Mouse (Mus musculus) hematopoietic stem cell, adult 5-6 weeks (primary cell): ENCODE data around the gene Syt14. TPM values are rescaled to one million over a fixed set of nuclear protein-coding genes. Genes with fewer than 3 reads are reported as not detected.

Source experiments
- ATAC-seq, 2 experiments: fragments of 125-278 bp in 1 of 2; replicated peaks in 1 of 2; 2 replicates each; pipeline ENCODE4 v1.8.0; 2016 to 2017; ENCODE audit warnings: inconsistent platforms in 2 of 2, mild to moderate bottlenecking in 2 of 2, moderate number of reproducible peaks in 2 of 2, low read depth in 1 of 2, moderate TSS enrichment in 1 of 2; ENCODE audit not compliant: low FRiP score in 2 of 2, poor library complexity in 2 of 2, severe bottlenecking in 2 of 2, insufficient read depth in 1 of 2, low TSS enrichment in 1 of 2
- total RNA-seq: library from RNA; stranded (forward); fragments of 172-1452, 232-1000 nt; gene quantifications from 2 replicates; pipeline ENCODE4 v1.2.3, GENCODE M21; 2017

Syt14 gene
- total RNA-seq, 1 experiment from 2014 or later: not detected

DNA sequence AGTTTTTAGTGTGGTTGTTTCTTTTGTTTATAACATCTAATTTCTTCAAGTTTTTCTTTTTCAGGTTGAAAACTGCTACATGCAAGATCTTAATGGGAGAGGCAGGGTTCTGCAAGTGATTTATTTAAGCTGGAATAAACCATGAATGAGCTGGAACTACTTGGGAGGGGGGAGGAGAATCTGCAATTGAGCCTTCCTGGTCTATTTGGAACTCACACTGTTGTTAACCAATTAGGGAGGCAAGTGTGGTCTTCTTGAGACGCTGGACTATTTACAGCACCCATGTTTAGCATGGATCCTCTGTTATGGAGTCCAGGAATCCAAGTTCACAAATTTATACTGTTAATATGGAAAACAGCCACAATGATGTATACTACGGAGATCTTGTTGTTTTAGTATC, 182.1 kb downstream of the Syt14 start:
- no peak for ATAC-seq

DNA sequence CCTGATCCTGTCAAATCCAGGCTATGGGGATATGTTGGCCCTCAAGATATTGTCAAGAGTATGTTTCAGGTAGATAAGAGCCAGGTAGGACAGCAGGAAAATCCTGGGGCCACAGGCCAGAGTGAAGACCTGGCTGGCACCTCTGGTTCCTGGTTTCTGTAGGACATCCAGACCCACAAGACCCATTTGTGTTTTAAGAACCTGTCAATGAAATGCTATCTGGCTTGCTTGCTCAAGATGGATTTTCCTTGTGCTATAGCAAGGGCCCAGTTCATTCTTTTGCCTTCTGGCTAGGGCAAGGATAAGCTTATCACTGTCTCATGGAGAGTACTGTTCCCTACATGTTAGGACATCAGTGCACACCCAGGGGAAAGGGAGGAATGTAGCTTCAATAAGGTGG, 183.5 kb downstream of the Syt14 start:
- ATAC-seq: no peak

DNA sequence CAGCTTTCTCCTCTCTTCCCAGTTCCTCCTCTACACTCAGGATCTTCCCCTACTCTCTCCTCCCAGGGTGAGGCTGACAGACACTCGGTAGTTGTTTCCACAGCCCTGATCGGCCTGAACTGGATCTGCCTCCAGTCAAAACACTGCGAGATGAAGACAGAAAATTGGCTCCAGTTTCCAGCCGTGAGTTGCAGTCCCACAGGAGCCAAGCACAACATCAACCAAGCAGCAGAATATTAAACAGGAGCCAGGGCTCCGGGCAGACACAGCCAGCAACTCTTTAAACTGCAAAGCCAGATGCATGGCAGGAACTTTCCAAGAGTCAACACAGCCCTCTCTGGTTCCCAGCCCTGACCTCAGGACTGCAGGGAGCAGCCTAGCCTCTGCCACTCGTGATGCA, 183.9 kb downstream of the Syt14 start:
- ATAC-seq: no peak

DNA sequence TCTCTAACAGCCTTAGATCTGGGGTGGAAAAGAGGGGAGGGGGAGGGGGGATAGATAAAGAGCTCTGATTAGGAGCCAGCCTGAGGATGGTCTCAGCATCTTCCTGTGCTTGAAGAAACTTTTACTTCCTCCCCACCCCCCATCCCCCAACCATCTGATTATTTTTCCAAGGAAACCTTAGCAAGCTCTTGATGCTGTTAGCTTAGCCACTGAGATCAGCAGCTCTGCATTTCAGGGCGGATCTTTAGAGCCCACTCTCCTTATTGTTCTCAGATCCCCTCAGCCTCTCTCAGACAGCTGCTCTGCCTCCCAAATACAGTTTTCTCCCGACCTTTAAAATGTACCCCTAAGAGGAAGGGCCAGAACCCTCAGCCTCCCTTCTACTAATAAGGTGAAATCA, 184.4 kb downstream of the Syt14 start:
- no peak for ATAC-seq

DNA sequence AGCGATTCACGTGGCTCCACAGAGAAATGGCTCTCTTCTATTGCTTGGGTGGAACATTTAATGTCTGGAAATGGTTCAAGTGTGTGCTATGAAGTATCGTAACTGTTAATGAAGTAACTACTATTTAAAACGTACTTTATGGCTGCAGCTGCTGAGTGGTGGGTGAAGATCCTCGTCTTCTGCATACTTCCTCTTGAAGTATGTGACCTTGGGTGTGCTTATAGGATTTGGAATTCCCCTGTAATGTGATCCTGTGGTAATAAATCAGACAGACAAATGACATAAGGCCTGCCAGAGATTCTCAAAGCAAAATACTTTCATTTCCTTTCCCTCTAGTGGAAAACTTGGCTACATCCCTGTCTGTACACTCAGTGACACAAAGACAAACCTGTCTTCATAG, 186.0 kb downstream of the Syt14 start:
- no peak for ATAC-seq

DNA sequence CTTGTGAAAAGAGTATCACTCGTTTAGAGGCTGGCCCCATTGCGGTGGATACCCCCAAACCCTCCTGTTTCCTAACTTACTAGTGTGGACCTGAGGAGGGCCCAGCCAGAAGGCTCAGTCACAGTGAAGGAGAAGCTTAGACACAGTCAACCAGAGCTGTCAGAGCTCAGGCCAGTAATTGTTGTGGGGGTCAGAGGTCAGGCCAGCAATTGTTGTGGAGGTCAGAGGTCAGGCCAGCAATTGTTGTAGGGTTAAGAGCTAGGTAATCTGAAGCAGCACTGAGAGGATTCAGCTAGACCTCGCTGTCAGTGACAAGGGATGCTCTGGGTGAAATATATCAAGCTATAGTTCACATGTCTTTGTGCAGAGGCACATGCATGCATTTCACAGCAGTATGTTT, 188.3 kb downstream of the Syt14 start:
- ATAC-seq: no peak

Other genes with a start within 250 kb of the Syt14 start
- gene Sertad4, start 180.0 kb downstream of the Syt14 start, total RNA-seq: not detected in 2 replicates
- gene Diexf, start 94.5 kb upstream of the Syt14 start, total RNA-seq: 13.9 and 19.6 TPM in 2 replicates
- gene Irf6, start 117.3 kb upstream of the Syt14 start, total RNA-seq: 12.9 and 14.5 TPM in 2 replicates
- 11.8 and 17.6 TPM in 2 replicates for gene A130010J15Rik, start 132.3 kb upstream of the Syt14 start, total RNA-seq
- gene Traf3ip3, start 165.9 kb upstream of the Syt14 start, total RNA-seq: 102 and 139 TPM in 2 replicates
- 1.2 and 2.9 TPM in 2 replicates for gene Lamb3, start 171.9 kb upstream of the Syt14 start, total RNA-seq
- gene Hsd11b1, start 228.3 kb upstream of the Syt14 start, total RNA-seq: 2.8 and 12.2 TPM in 2 replicates
- gene G0s2, start 237.4 kb upstream of the Syt14 start, total RNA-seq: 12.0 and 13.4 TPM in 2 replicates